Mouse (Mus musculus) testis, postnatal 10 days (tissue): Measurements from ENCODE around the gene Acrbp.

ENCODE experiments used
- DNase-seq: peaks from one replicate; pipeline ENCODE4 v3.0.0; 2021; ENCODE audit warnings: low spot score

Acrbp gene

DNA sequence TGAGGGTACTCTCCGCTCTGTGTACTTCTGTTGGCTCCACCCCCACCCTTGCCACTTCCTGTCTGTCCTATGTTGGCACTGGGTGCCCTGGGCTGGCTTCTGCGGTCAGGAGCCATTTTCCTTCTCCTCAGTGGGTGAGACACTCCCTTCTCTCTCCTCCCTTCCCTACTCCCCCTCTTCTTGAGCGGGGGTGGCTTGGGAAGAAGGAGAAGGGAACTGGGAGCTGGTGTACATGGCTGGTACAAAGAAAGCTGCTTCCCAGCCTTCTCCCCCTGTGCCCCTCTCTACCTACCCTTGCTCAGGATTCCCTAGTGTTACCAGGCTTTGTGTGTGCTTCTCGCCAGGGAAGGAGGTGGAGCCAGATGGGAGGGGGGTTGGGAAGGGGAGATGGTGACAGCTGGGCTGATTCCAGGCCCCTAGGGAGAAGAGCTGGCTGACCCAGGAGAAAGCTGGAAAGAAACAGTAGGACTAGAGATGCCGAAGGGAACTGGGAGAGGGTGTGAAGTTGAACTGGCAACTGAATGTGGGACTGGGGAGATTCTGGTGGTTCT is 50.0 kb downstream of the Acrbp start:
- DNase-seq: no peak

DNA sequence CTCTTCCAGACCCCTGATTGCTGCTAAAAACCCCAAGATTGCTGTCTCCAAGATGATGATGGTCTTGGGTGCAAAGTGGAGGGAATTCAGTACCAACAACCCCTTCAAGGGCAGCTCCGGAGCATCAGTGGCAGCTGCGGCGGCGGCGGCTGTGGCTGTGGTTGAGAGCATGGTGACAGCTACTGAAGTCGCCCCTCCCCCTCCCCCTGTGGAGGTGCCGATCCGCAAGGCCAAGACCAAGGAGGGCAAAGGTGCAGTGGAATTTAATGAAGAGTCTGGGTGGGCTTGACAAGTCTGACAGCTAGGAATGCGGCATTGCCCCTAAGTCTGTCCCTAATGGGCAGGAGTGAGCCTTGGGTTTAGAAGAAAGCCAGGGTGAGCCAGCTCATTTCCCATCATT is 52.0 kb downstream of the Acrbp start:
- DNase-seq: no peak

DNA sequence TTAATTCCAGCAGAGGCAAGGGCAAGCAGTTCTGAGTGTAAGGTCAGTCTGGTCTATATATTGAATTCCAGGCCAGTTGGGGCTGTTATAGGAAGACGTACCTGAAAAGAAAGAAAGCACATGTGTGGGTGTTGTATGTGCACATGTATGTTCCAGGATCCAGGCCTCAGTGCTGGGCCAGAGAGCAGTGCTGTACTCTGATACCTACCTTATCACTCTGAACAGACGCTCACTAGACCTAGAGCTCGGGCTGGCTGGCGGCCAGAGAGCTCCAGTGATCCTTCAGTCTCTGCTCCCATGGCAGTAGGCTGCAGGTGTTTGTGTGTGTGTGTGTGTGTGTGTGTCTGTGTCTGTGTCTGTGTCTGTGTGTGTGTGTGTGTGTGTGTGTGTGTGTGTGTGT is 54.7 kb downstream of the Acrbp start:
- DNase-seq: no peak

DNA sequence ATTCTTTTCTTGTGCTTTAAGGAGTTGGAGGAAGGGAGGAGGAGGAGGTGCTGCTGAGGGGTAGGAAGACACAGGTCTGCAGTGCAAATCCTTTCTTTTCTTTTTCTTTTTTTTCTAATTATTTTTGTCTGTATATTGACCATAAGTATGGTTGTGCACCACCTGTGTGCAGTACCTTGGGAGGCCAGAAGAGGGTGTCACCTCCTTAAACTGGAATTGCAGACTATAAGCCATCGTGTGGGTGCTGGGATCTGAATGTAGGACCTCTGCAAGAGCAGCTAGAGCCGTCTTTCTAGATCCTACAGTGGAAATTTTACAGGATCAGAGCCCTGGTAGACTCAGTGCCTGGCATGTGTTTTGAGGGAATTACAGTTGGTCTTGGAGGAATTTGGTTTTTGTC is 58.2 kb downstream of the Acrbp start:
- no peak for DNase-seq

DNA sequence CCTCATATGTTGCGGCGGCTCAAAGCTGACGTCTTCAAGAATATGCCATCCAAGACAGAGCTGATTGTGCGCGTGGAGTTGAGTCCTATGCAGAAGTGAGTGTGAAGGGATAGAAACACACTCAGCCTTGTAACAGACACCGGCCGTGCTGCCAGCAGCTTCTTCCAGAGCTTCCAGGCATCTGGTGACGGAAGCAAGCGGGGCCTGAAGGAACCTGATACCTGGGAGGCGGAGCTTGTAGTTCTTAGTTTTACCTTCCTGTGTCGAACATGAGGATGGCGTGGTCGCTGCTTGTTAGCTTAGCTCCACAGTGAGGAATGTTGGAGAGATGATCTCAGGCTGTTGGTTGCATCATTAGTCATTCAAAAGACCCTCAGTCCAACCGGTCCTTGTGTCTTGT is 59.9 kb downstream of the Acrbp start:
- DNase-seq: no peak

DNA sequence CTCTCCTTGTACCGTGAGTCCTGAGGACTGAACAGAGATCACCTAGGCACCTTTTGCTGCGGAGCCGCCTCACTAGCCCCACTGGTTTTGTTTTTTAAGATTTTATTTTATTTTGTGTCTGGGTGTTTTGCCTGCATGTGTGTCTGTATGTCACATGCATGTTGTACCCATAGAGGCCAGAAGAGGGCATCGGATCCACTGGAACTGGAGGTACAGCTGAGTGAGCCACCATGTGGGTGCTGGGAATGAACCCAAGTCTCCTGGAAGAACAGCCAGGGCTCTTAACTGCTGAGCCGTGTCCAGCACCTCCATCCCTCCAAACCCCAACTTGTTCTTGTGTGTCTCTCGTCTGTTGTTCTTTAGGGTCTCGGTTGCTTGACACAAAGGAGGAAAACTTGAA is 61.4 kb downstream of the Acrbp start:
- peak; percentile 68 for DNase-seq

DNA sequence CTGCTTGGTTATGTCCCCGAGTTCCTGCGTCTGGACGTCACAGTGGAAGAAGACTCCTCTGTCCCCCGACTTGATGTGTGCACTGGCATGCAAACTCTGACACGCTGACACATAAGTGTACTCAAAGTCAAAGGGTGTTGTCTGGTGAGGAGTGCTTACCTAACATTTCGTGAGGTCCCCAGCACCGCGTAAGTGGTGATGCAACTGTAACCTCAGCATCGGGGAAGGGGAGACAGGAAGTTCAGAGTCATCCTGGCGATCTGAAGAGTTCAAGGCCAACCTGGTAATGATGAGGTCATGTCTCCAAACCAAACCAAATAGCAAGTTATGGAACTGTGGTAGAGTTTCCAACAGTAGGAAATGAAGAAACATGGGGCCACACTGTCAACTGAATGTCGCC is 63.1 kb downstream of the Acrbp start:
- no peak for DNase-seq
